Mouse (Mus musculus) layer of hippocampus, postnatal 10 days (tissue): ENCODE measurements at regions not wholly inside any gene's neighbourhood (a gene's known extent, or its start where the extent isn't known, plus 50 kb on each side); places are given as distances from the start of the nearest gene placed in this dataset.
"Not testable (repeated sequence)": the region's sequence is repeated elsewhere in the genome, so short reads cannot be mapped to it uniquely, and the experiment has no call there.

Source experiments
- DNase-seq, 2 experiments: peaks; one replicate each; pipeline ENCODE4 v3.0.0; 2021; ENCODE audit warnings: low spot score in 2 of 2

DNA sequence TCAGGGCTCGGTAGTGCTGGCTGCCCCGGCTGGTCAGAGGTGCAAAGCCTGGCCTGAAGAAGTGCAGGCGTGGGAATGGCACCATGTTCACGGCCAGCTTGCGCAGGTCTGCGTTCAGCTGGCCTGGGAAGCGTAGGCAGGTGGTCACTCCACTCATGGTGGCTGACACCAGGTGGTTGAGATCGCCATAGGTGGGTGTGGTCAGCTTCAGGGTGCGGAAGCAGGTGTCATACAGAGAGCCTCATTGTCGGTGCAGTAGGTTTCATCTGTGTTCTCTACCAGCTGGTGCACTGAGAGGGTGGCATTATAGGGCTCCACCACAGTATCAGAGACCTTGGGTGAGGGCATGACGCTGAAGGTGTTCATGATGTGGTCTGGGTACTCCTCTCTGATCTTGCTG, 380.1 kb upstream of the Fam49a start:
- not testable (repeated sequence) for DNase-seq

DNA sequence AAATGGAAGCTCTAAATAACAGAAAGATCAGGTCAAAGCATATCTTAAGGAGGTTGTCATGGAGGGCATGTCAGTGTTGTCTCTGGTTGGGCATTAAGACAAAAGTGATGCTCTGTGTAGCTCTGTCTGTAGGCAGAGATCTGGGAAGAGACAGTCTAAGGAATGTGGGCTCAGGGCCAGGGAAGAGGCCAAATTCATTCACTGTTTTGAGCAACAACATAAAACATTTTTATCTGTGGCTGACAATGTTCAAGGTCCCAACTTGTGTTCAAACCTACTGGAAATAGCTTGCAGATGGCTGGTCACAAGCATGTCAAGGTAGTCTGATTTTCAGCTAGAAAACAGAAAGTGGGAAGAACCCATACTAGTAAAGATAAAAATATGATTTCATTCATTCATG, 374.6 kb upstream of the Fam49a start:
- DNase-seq: no peak

GRCm38 (mm10) chr12:11899031-11899430, 362.9 kb upstream of the Fam49a start:
- no peak for DNase-seq

DNA sequence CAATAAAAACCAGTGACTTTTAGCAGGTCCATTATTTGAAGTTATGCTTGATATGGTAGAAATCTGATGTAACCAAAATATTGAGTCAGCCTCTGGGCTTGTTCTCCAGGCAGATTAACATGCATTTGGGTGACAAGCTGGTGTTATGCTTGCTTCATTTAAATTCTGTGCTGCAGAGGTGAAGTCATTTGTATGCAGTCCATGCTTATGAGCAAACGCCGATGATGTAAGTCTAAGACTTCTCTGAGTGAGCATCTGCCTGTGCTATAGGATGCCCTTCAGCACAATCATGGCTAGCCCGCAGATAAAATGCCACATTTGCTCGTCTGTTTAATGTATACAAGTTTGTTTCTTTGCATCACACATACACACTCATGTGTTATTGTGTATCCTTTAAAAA, 355.4 kb upstream of the Fam49a start:
- no peak for DNase-seq
